Mouse (Mus musculus): ENCODE measurements around the gene Bod1l. TPM values are rescaled to one million over a fixed set of nuclear protein-coding genes. Genes with fewer than 3 reads are reported as not detected.

Gene Bod1l
- total RNA-seq, 2 experiments from 2014 or later: 16.5 to 18.9 TPM

DNA sequence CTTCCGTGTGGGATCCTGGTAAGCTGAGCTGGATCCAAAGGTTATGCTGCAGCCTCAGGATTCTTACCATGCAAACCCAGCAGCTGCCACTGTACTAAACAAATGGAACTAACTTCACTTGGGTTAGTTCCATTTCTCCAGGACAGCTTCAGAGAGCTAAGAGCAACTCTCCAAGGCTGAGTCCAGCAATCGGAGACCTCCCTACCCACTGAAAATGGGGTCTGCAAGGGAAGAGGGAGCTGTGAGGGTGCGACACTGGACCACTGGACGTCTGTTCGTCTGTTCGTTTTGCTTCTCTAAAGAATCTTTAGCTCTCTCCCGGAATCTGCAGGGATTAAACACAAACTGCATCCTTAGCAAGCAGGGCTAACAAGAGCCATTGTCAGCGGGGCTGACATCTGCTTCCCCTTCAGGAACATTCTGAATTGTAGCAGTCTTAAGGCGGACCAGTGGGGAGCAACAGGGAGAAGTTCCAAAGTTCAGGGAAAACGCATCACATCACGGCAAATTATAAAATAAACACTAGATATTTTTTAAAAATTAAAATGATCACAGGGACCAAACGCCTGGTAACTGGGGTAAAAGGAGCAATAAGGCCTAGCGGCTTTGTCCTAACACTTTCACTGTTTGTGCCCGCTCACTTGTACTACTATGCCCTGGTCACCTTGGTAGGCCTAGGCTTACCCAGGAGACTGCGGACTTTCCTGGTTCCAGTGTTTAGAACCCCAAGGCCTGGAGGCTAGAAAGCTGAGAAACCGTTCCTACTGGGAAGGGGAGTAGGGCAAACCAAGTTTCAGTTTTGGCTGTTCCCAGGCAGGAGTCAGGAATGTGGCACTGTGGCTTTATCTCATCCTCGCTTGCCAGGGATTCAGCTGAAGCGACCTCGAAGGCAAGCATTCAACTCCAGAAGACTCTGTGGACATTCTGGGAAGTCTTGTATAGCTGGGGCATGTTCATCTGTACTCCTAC lies 85.2 kb downstream of the Bod1l start:
- no peak for DNase-seq

GRCm38 (mm10) chr5:41757338-41757737 lies 86.8 kb downstream of the Bod1l start:
- no peak for DNase-seq

DNA sequence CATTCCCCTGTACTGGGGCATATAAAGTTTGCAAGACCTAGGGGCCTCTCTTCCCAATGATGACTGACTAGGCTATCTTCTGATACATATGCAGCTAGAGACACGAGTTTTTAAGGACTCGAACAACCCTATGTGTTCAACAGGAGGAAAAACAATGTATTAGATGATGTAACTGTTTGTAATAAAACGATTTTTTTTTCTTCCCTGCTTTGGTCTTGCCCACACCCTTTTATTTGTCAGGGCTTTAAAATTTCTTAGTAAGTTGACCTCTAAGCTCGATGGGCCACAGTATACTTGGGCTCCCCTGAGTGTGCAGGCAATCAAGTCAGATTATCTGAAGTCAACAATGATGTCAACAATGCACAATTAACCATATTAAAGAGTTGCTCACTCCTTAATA lies 87.7 kb downstream of the Bod1l start:
- no peak for DNase-seq

DNA sequence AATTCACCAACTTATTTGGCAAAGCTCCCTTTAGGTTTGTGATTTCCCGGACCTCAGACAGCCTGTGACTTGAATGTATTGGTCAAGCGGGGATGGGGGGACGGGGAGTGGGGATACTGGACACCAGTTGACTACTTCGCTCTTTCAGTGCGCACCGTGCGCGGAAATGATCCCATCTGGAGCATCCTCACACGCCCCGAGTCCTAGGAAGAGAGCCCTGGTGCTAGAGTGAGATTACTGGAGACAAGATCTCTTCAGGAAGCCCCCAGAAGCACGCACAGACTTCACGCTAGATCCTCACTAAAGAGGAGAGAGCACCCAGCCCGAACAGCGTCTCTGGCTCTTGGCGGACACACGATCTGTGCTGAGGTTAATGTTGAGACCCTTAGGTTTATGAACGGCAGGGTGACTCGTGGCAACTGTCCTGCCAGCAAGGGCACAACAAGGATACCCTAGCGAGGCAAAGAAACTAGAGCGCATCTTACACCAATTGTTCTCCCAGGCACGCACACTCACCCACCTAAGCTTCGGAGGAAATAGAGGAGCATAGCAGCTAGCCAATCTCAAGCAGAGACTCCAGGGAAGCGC lies 88.6 kb downstream of the Bod1l start:
- no peak for DNase-seq

DNA sequence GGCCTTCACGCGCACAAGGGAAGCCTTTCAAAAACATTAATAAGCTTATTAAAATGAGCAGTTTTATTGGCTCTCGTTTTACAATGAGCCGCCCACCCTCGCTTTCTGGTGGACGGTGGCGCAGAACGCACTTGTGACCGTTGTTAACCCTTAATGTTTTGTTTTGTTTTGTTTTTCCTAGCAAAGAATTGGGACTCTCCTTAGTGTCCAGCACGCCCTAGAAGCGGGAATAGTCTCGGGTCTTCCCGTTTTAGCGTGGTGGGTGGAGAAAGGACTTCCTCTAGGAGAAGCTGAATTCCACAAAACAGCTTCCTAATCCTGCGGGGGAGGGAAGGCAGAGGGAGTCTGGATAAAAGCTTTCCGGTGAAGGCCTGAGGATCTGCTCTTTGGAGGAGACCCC lies 89.3 kb downstream of the Bod1l start:
- DNase-seq: no peak

GRCm38 (mm10) chr5:41754226-41754775 lies 89.8 kb downstream of the Bod1l start:
- no peak for DNase-seq

DNA sequence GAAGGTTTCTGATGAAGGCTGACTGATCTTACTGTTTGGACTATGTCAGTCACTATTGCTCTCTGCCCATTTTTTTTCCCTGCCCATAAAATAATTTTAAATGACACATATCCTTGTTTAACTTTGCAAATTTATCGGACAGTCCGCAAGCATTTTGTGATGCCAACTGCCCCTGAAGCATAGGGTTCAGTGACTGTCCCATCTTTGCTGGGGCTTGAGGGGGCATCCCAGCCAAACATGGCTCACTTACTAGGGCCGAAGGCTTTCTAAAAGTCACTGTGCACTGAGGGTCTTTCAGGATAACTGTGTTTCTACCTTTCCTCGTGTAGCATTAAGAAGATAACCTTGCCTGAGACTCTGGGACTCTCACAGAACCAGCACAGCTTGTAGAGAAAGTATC lies 91.4 kb downstream of the Bod1l start:
- no peak for DNase-seq

GRCm38 (mm10) chr5:41744898-41745780 lies 99.0 kb downstream of the Bod1l start:
- DNase-seq: no peak

DNA sequence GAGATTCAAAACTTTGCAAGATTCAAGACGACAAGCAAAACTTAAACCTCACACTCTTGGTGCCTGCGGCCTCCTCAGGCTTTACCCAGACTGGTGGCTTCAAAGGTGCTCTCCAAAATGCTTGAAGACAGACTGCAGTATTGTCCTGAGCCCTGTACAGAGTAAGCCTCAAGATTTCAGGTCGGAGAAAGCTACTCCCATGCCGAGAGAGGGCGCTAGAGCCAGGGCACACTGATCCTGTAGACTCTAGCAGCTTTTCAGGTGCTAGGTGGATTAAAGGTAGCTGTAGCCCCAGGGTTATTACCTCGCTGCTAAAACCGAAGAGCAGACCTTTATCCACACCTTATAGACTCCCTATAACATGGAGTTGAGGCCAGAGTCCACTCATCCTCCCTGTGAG lies 99.9 kb downstream of the Bod1l start:
- DNase-seq: no peak

- peak in 1 of 2 experiments; percentile 29 for DNase-seq
Observed at GRCm38 (mm10) chr5:41738817-41739216, 105.3 kb downstream of the Bod1l start.

Small RNA genes within 50 kb of the gene (microRNA-seq; reads per million reads assigned to microRNA genes)
- 0 reads per million in 2 experiments for gene Mir6414

Other genes starting within 250 kb of the Bod1l start
- 100 to 1,000 TPM in 1 of 2 experiments, 10 to 100 TPM in 1; 96.6 to 108 TPM for gene Rab28, start 136.2 kb downstream of the Bod1l start, total RNA-seq (2021)
- gene Nkx3-2, start 79.8 kb downstream of the Bod1l start, total RNA-seq (2021): not detected
- gene Gm16223, start 223.6 kb upstream of the Bod1l start, total RNA-seq (2021): not detected